Mouse (Mus musculus) forebrain, postnatal 0 days (tissue): Measurements from ENCODE around the gene Gm9833. TPM values are rescaled to one million over a fixed set of nuclear protein-coding genes. Genes with fewer than 3 reads are reported as not detected.

Experiments used
- ATAC-seq: fragments of 200-750 bp; cut with Nextera tagmentation; 2 replicates; pipeline ENCODE4 v1.8.0; 2017; ENCODE audit warnings: mild to moderate bottlenecking, moderate library complexity
- DNase-seq: peaks from one replicate; pipeline ENCODE4 v3.0.0-alpha.2; 2015
- H3K27ac ChIP-seq: fragments of 300-500 bp; sonication (generic); 2 replicates; pipeline ENCODE4 v1.5.1; 2014; ENCODE audit warnings: low read depth, mild to moderate bottlenecking, antibody characterized with exemption, low read length, moderate library complexity, mixed read lengths
- H3K27me3 ChIP-seq: fragments of 300-500 bp; sonication (generic); 2 replicates; pipeline ENCODE4 v1.6.1; 2014; ENCODE audit warnings: mild to moderate bottlenecking, low read length, mixed read lengths; ENCODE audit not compliant: insufficient read depth
- H3K36me3 ChIP-seq: fragments of 300-500 bp; sonication (generic); 2 replicates; pipeline ENCODE4 v1.6.1; 2014; ENCODE audit warnings: mild to moderate bottlenecking, moderate library complexity; ENCODE audit not compliant: insufficient read depth
- H3K4me1 ChIP-seq: fragments of 300-500 bp; sonication (generic); 2 replicates; pipeline ENCODE4 v1.6.1; 2014; ENCODE audit warnings: antibody characterized with exemption; ENCODE audit not compliant: insufficient read depth
- H3K4me2 ChIP-seq: fragments of 300-500 bp; sonication (generic); 2 replicates; pipeline ENCODE4 v1.6.1; 2014; ENCODE audit warnings: low read depth, mild to moderate bottlenecking, moderate library complexity
- H3K4me3 ChIP-seq: fragments of 300-500 bp; sonication (generic); 2 replicates; pipeline ENCODE4 v1.5.1; 2014; ENCODE audit warnings: low read depth, low read length, mixed read lengths
- H3K9ac ChIP-seq: fragments of 300-500 bp; sonication (generic); 2 replicates; pipeline ENCODE4 v1.6.1; 2014; ENCODE audit warnings: mild to moderate bottlenecking
- H3K9me3 ChIP-seq: fragments of 300-500 bp; sonication (generic); 2 replicates; pipeline ENCODE4 v1.6.1; 2016; ENCODE audit warnings: low read length
- CTCF ChIP-seq: sonication (generic); IDR thresholded peaks from 2 replicates; pipeline ENCODE4 v1.5.1; 2016; ENCODE audit warnings: antibody characterized with exemption, control low read depth, low read depth
- WGBS: fragments of 180-500 bp; shearing (Covaris S2); extraction: QIAGEN DNeasy Blood & Tissue Kit; methylation state at CpG from one replicate; pipeline ENCODE4 v1.1.7; 2014; 5-methylcytosine and 5-hydroxymethylcytosine counted together
- polyA plus RNA-seq: library from polyadenylated mRNA; unstranded; fragments of >200 nt; fragmentation: Nextera tagmentation; extraction: Ambion mirVana; gene quantifications from 2 replicates; pipeline ENCODE4 v1.2.1, GENCODE M21; 2015
- total RNA-seq: library from RNA; depleted of rRNA; stranded (reverse); fragments of >200 nt; gene quantifications from 2 replicates; pipeline ENCODE4 v1.2.3, GENCODE M21; 2014

Gm9833 gene
- total and polyA plus RNA-seq, 2 experiments from 2014 or later, result 4.8 to 11.3 TPM

DNA sequence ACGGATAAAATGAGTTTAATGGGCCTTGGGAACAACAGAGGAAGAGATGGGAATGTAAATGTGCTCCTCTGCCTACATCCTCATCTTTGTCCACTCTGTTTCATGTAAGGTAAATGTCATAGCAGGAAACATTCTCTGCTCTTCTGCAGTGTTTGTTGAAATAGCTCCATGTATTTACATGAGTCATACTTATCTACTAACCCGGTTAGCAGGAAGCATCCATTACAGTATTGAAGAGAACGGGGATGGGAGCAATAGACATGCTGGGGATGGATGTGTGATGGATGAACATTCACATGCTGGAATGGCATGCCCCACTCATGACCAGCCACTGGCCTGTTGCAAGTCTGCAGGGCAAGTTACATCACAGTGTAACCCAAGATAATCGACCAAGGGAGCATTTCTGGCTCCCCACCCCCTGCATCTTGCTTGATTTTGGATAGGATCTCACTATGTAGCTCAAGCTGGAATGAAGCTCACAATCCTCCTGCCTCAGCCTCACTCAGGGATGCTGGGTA lies 5.3 kb upstream of the Gm9833 start:
- DNase-seq, result no peak
- WGBS, result 63% methylated on average over 4 of the region's 4 CpGs
- Histone ChIP-seq H3K27ac (0 out of 2 replicates have a peak overlapping the region, but pooled peaks have one; percentile 11), H3K36me3 (no peaks in the 10 kb centered on the region), H3K4me2 (no peak overlapping the region), H3K27me3 (no peaks in the 10 kb centered on the region), H3K4me3 (no peak overlapping the region), H3K9me3 (no peaks in the 10 kb centered on the region), H3K4me1 (peaks cover 3% of the 10 kb centered on the region; the same call in 1 of the 2 replicates), H3K9ac (no peak overlapping the region)
- ATAC-seq, result no peak
- no peak for TF ChIP-seq CTCF

GRCm38 (mm10) chr3:10084102-10084501 lies 3.8 kb upstream of the Gm9833 start:
- H3K4me1 ChIP-seq, result peaks cover 3% of the 10 kb centered on the region; the same call in 1 of the 2 replicates
- no peak for TF ChIP-seq CTCF
- WGBS, result 79% methylated on average over 3 of the region's 3 CpGs
- H3K27ac ChIP-seq, result no peak overlapping the region
- H3K27me3 ChIP-seq, result no peaks in the 10 kb centered on the region
- no peak for ATAC-seq
- no peaks in the 10 kb centered on the region for H3K9me3 ChIP-seq
- H3K9ac ChIP-seq, result no peak overlapping the region
- no peak overlapping the region for H3K4me3 ChIP-seq
- H3K36me3 ChIP-seq, result no peaks in the 10 kb centered on the region
- no peak for DNase-seq
- no peak overlapping the region for H3K4me2 ChIP-seq

GRCm38 (mm10) chr3:10085396-10086119 lies 2.4 kb upstream of the Gm9833 start:
- no peak for ATAC-seq
- Histone ChIP-seq H3K36me3 (no peaks in the 10 kb centered on the region), H3K4me3 (no peak overlapping the region), H3K4me2 (no peak overlapping the region), H3K27me3 (no peaks in the 10 kb centered on the region), H3K9ac (no peak overlapping the region), H3K4me1 (peaks cover 3% of the 10 kb centered on the region; the same call in 1 of the 2 replicates), H3K9me3 (no peaks in the 10 kb centered on the region), H3K27ac (no peak overlapping the region)
- TF ChIP-seq CTCF, result no peak
- no peak for DNase-seq
- WGBS, result 67% methylated on average over 7 of the region's 7 CpGs

- Histone ChIP-seq H3K27me3 (no peaks in the 10 kb centered on the region), H3K27ac (no peak overlapping the region), H3K4me2 (0 out of 2 replicates have a peak overlapping the region, but pooled peaks have one; percentile 35), H3K4me1 (no peaks in the 10 kb centered on the region), H3K4me3 (no peak overlapping the region), H3K9me3 (no peaks in the 10 kb centered on the region), H3K9ac (no peak overlapping the region), H3K36me3 (no peaks in the 10 kb centered on the region)
- WGBS, result 92% methylated on average over 8 of the region's 8 CpGs
- TF ChIP-seq CTCF, result no peak
- ATAC-seq (no peak), DNase-seq (no peak)
Observed at GRCm38 (mm10) chr3:10087511-10087910, 399 bp upstream of the Gm9833 start.

DNA sequence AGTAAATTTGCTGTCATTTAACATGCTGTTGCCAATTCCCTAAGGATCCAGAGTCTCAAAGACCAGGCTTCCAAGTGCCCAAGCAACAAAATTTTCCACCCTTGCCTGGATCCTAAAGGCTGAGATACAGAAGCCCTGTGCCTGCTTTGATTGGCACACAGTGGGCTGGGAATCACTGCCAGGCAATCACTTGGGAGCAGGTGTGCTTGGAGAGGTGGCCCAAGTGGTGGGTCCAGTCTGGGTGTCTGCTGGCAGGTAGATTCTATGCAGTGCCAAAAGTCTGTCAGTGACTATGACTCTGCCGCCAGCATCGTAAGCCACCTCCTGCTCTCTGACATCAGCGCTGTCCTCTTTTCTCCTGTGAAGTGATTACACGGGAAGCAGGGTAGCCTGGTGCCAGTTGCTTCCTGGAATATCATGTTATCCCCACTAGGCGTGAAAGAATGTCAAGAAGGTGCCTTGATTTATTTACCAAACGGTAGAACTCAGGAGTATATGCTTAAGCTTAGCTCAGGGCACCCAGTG lies 3.8 kb downstream of the Gm9833 start:
- Histone ChIP-seq H3K9ac (no peak overlapping the region), H3K27ac (no peak overlapping the region), H3K4me3 (no peak overlapping the region), H3K27me3 (no peaks in the 10 kb centered on the region), H3K4me2 (no peak overlapping the region), H3K4me1 (no peaks in the 10 kb centered on the region), H3K36me3 (no peaks in the 10 kb centered on the region), H3K9me3 (no peaks in the 10 kb centered on the region)
- DNase-seq (no peak), ATAC-seq (peak; percentile 25; the same call in 1 of the 2 replicates)
- no peak for TF ChIP-seq CTCF
- WGBS, result 61% methylated on average over 6 of the region's 6 CpGs

DNA sequence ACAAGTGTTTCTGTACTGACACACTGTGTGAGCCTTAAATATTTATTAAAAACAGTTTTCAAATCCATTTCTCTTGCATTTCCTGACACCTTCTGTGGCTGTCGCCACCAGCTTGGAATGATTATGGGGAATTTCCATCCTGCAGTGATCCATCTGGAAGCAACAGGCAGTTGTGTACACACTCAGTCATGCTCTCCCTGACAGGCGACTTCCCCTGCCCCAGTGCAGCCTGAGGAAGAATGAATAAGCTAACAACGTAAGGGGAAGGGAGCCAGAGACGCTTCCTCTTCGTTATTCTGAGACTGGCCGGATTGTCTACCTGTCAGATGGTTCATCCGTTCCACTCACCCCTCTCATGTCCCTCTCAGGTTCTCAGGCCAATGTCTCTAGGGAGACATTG lies 4.6 kb downstream of the Gm9833 start:
- Histone ChIP-seq H3K4me1 (no peaks in the 10 kb centered on the region), H3K9ac (no peak overlapping the region), H3K27me3 (no peaks in the 10 kb centered on the region), H3K9me3 (no peaks in the 10 kb centered on the region), H3K27ac (no peak overlapping the region), H3K36me3 (no peaks in the 10 kb centered on the region), H3K4me3 (no peak overlapping the region), H3K4me2 (no peak overlapping the region)
- DNase-seq (no peak), ATAC-seq (peak; percentile 77)
- TF ChIP-seq CTCF, result no peak
- 47% methylated on average over 7 of the region's 7 CpGs for WGBS

- Histone ChIP-seq H3K27ac (no peak overlapping the region), H3K9ac (no peak overlapping the region), H3K36me3 (no peaks in the 10 kb centered on the region), H3K4me3 (no peak overlapping the region), H3K4me2 (no peak overlapping the region), H3K9me3 (no peaks in the 10 kb centered on the region), H3K27me3 (no peaks in the 10 kb centered on the region), H3K4me1 (no peaks in the 10 kb centered on the region)
- TF ChIP-seq CTCF, result no peak
- no peak for DNase-seq
- no peak for ATAC-seq
- 91% methylated on average over 6 of the region's 6 CpGs for WGBS
Observed at GRCm38 (mm10) chr3:10092914-10093313, 5.0 kb downstream of the Gm9833 start.
